Mouse (Mus musculus): ENCODE measurements around the gene Sorcs3.

The Sorcs3 gene

DNA sequence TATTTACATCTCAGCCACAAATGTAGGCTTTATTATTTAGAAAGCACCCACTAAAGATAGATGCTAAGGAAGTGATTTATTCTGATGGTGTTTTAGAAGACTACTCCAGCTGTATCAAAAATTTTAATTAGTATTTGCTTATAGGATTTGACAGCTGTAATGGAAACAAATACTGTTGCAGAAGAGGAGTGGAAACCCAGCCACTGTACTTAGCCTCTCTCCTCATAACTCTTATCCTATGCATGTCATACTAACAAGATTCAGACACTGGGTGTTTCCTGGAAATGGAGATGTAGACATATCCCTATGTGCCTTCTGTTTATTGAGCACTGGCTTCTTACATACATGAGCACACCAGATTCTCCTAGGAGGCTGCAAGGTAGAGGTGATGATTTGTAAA, 338.5 kb downstream of the Sorcs3 start:
- DNase-seq: no peak

- no peak for DNase-seq
These were observed 339.8 kb downstream of the Sorcs3 start for GRCm38 (mm10) chr19:48545421-48546132.

DNA sequence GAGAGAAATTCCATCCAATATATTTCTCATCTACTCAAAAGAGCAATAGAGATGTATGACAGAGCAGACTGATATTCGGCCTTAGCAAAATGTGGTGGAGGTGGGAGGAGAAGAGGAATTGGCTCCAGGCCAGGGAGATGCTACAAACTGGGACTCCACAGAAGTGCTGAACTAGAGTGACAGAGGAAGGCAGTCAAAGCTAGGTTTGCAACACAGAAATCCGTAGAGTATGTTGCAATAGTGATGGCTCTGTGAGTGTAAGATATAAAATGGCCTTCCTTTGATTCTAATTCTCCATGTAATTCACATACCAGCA, 340.3 kb downstream of the Sorcs3 start:
- DNase-seq: no peak

DNA sequence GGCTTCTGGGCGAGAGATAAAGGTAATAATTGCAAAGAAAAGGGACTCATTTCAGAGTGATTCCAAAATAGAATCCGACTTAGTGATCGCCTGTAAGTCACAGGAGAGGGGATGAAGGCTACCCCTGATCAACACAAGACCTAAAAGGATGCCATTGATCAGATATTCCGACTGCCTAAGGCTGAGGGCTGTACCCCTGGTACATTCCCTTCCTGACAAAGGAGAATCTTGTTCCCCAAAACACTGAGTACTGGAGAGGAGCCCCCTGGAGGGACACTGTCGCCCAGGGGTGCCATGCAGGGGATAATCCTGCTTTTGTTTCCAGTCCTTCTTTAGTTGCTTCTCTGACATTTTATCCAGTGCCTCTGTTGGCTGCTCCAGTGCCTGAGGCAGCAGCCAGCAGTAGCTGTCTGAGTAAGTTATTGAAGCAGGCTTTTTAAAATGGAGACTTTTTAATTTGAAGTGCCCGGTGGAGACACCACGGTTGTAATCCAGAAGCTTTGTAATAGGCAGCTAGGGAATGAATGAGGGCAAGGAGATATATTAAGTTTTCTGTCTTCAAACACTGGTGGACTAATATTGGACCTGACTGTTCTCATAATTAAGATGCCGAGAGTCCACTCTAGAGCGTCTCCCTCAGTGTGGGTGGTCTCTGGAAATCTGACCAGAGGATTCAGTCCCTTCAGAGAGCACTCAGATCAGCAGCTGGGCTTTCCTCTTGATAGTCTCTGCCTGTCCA, 342.5 kb downstream of the Sorcs3 start:
- no peak for DNase-seq

GRCm38 (mm10) chr19:48559432-48559831, 353.6 kb downstream of the Sorcs3 start:
- no peak for DNase-seq

- no peak for DNase-seq
These were observed 369.9 kb downstream of the Sorcs3 start for GRCm38 (mm10) chr19:48575736-48576135.

DNA sequence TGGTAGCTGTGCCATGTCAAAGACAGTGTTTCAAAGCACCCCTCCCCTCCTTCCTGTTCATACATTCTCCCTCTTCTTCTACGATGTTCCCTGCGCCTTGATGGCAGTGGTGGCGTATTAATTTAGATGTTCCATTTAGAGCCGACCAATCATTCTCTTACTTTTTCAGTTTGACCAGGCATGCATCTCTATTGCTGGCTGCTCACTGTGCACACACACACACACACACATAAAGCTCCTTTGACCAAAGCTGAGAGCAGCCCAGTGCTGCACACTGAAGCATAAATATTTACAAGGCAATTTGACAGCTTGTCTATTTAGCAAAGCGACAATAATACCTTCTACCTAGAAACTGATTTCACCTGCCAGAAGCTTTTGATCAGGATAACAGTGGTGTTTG, 371.3 kb downstream of the Sorcs3 start:
- no peak for DNase-seq

- no peak for DNase-seq
These were observed 379.2 kb downstream of the Sorcs3 start for GRCm38 (mm10) chr19:48584938-48585560.

DNA sequence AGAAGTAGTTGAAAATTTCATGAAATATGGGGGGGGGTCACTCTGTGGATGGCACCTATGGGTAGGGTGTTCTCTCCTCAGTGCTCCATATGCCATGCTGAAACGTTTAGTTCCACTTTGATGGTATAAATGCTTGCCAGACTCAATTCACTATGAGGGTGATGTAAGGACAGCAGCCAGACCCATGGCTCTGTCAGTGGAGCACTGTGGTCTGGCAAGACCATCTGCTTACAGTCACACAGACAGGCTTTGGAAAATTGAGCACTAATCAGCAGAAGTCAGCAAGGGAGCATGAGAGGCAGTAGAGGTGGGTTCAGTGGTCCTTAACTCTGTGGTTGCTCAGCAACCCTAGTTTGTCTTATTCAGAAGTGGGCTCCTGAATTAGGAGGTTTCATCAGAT, 411.1 kb downstream of the Sorcs3 start:
- DNase-seq: no peak

DNA sequence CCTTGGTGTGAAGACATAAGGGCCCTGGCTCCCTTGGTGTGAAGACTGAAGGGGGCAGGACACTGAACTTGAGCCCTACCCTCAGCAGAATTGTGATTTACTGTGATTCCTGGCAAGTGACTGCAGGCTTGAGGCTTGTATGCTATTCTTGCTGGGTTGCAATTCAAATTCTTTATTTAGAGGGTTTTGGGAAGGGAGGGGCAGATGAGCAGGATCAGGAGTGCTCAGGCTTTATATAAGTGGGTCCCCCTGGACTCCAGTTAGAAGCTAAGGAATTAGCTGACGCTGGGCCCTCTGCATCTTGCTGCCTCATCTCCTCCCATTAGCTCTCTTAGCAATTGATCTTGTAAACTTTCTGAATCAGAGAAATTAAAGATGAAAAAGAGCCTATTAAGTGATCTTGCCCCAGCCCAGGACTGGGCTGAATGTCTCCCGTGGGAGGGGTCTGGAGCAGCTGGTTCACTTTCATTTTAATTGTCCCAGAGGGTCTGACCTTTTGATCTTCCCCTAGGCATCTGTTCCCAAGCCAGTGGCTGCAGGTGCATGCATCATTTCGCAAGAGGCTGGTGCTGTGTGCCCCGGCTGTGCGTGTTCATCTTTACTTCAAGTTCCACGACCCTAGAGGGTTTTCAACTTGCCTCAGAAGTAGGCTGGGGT, 425.0 kb downstream of the Sorcs3 start:
- DNase-seq: no peak

GRCm38 (mm10) chr19:48642566-48642965, 436.7 kb downstream of the Sorcs3 start:
- DNase-seq: no peak

DNA sequence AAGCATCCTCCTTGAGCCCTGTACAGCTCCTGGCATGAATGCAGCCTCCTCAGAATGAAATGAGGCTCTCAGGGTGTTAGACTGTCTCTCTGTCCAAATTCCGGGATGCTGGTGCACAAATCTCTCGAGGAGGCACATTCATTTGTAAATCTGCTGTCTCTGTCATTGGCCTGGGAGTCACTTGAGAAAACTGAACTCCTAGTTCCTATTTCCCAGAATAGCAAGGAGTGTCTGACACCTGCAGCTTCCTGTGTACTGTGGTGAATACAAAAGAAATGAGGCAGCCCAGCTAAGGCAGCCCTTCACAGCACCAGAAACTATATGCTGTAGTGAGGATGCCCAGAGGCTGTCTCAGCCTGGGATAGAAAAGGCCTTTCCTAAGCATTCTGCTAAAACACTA, 444.1 kb downstream of the Sorcs3 start:
- no peak for DNase-seq

DNA sequence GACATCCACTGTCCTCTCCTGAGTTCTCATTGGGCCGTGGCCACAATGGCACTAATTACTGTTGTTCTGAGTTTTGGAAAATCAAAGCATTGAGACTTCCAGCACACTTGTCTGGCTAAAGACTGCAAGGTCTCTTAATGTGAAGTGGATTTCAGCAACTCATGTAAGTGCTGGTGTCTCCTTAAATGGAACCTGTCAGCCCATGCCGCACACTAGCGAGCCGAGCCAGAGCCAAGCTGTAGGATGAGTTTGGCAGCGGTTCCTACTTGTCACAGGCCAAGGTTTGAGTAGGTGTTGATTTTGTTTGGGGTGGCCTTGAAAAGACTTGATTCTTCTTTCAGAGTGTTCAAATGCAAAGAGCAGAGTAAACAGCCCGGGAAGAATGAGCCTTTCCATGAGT, 445.8 kb downstream of the Sorcs3 start:
- DNase-seq: no peak

- no peak for DNase-seq
These were observed 454.4 kb downstream of the Sorcs3 start for GRCm38 (mm10) chr19:48660201-48660600.

GRCm38 (mm10) chr19:48679896-48680295, 474.1 kb downstream of the Sorcs3 start:
- no peak for DNase-seq

GRCm38 (mm10) chr19:48682485-48682884, 476.7 kb downstream of the Sorcs3 start:
- no peak for DNase-seq

DNA sequence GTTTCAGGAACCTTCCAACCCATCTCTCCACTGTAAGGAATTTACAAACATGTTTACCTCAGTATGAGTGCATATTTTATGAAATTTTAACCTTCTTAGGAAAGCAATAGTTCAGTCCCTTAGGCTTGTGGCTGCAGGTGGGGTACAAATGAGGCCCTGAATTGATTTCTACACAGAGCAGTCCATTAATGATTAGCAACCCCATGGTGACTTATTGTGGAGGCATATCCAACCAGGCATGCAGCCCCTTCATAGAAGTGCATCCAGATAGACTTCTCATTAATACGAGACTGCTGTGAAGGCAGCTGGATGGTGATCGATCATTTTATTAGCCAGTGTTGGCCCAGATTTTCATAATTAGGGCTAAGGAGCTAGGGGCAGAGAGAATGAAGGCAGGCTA, 480.5 kb downstream of the Sorcs3 start:
- no peak for DNase-seq

GRCm38 (mm10) chr19:48700111-48700658, 494.4 kb downstream of the Sorcs3 start:
- DNase-seq: no peak

DNA sequence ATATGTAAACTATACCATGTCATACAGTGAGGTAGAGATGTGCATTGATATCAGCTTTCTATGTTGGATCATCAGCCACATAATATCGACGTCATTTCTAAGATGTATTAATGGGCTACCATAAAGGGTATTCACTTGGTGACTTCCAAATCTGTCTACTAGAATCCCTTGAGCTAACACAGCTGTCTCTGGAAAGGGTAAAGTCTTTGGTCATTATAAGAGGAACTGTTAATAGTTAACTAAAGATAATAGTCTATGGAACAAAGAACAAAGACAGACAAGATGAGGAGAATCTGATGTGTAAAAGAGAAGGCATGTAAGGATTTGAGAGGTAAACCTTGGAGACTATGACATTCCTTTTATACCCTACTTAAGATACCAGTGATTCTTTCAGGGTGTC, 497.9 kb downstream of the Sorcs3 start:
- no peak for DNase-seq

DNA sequence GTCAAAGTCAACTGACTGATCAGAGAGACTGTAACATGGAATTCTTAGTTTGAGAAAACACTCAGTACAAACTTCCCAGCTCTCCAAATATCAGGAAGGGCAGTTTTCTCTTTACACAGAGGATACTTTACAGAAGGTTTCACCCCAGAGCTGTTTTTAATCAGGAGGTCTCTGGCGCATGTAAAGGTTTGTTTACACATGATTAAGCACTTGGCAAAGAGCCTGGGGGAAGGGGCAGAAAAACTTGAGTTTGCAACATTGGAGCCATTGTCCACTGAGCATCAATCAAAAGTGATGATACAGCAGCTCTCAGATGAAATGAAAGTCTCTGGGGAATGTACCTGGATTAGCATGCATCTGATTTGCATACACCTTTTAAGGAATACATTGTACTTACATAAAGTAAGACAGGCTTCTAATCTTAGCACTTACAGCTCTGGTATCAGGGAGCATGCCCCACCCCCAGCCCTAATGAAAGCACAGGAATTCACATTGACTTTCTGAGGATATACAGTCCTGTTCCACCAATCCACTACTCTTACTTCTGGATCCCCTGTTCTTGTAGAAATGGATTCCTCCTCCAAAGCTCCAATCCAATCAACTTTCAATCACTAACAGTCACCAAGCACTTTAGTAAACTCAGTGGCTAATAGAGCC, 500.6 kb downstream of the Sorcs3 start:
- no peak for DNase-seq

- no peak for DNase-seq
These were observed 501.1 kb downstream of the Sorcs3 start for GRCm38 (mm10) chr19:48706924-48707320.

DNA sequence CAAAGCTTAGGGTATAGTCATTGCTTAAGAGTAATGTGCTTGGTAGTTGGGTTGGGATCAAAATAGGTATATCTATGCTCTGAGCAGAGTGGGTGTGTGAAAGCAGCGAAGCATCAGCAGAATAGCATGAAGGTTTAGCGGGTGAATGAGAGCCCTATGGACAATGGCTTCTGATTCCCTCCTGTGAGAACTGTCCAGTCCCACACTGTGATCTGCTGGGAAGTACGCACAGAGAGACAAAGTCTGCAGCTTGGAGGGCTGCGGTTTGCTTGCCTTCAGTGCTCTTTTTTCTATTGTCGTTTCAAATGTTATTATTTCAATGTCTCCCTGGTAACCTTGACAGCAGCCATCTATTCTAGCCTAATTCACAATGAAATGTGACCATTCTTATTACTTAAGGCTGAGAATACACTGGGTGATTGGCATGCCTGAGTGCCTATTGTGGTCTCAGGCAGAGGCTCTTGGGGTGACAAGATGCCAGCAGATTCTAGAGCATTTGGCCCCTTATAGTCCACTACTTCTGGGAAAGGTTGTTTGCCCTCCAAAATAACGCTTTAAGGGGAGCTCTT, 520.1 kb downstream of the Sorcs3 start:
- DNase-seq: no peak

DNA sequence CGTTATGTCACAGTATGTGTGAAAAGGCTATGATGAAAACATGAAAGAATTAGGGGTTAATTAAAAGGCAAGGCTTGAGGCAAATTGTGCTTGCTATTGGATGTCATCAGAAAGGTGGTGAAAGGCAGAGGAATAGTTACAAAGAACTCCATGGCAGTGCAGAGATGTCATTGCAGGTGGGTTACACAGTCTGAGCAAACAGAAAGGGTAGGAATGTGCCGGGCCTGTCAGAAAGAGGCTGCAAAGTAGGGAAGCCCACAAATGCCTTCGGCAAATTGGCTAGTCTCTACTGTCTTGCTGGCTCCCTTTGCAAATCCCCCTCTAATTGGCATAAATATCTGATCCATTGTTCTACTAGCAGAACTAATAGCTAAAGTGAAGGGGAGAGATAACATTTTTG, 521.2 kb downstream of the Sorcs3 start:
- DNase-seq: no peak
